Mouse (Mus musculus) CH12.LX (cell line): ENCODE measurements around the gene Dnal4. TPM values are rescaled to one million over a fixed set of nuclear protein-coding genes. Genes with fewer than 3 reads are reported as not detected.

Experiments used
- DNase-seq: peaks from one replicate; pipeline ENCODE4 v3.0.0-alpha.2; 2013; ENCODE audit errors: extremely low read depth
- H3K27ac ChIP-seq: 2 replicates; pipeline ENCODE4 v1.5.1; 2012; ENCODE audit warnings: low read depth, mild to moderate bottlenecking, control low read depth, moderate library complexity; ENCODE audit not compliant: insufficient read depth
- H3K27me3 ChIP-seq: replicated peaks from 2 replicates; pipeline ENCODE3; 2012; ENCODE audit warnings: inconsistent platforms
- H3K36me3 ChIP-seq, 2 experiments: replicated peaks in 1 of 2; 2 replicates each; pipeline versions ENCODE3 to v1.6.1; 2012; ENCODE audit warnings: inconsistent platforms in 1 of 2, low read length in 1 of 2, mild to moderate bottlenecking in 1 of 2, mixed read lengths in 1 of 2, moderate library complexity in 1 of 2; ENCODE audit not compliant: control insufficient read depth in 1 of 2, insufficient read depth in 1 of 2
- H3K4me1 ChIP-seq, 2 experiments: 2 replicates each; pipeline ENCODE4 v1.6.1; 2012; ENCODE audit warnings: inconsistent platforms in 1 of 2, moderate library complexity in 1 of 2; ENCODE audit not compliant: insufficient read depth in 2 of 2, control insufficient read depth in 1 of 2
- H3K4me2 ChIP-seq: 2 replicates; pipeline ENCODE4 v1.6.1; 2012; ENCODE audit warnings: low read depth, mild to moderate bottlenecking, control low read depth; ENCODE audit not compliant: poor library complexity, insufficient read depth, severe bottlenecking
- H3K4me3 ChIP-seq, 3 experiments: fragments of 150-350 bp in 1 of 3; sonication (generic) in 1 of 3; replicated peaks in 1 of 3; 2 replicates each; pipeline versions ENCODE3 to v1.5.1; 2011 to 2012; ENCODE audit warnings: low read depth in 2 of 3, low read length in 2 of 3, mild to moderate bottlenecking in 2 of 3, moderate library complexity in 2 of 3, control low read depth in 1 of 3, improper control_type of control experiment in 1 of 3, inconsistent platforms in 1 of 3, mixed read lengths in 1 of 3; ENCODE audit not compliant: poor library complexity in 1 of 3
- H3K79me2 ChIP-seq: replicated peaks from 2 replicates; pipeline ENCODE4 v1.6.1; 2012; ENCODE audit warnings: mild to moderate bottlenecking, moderate library complexity; ENCODE audit not compliant: control insufficient read depth, poor library complexity, insufficient read depth, severe bottlenecking; ENCODE audit errors: extremely low read depth
- H3K9ac ChIP-seq: 2 replicates; pipeline ENCODE4 v1.6.1; 2012; ENCODE audit warnings: low read depth, mild to moderate bottlenecking, control low read depth, moderate library complexity; ENCODE audit not compliant: insufficient read depth
- H3K9me3 ChIP-seq: replicated peaks from 2 replicates; pipeline ENCODE3; 2012; ENCODE audit warnings: low read length, inconsistent platforms, mixed read lengths
- CTCF ChIP-seq, 2 experiments: IDR thresholded peaks in 1 of 2; conservative IDR thresholded peaks in 1 of 2; 2 replicates each; pipeline ENCODE4 v1.5.1; 2011 to 2012; ENCODE audit warnings: low read depth in 2 of 2, low read length in 2 of 2, improper control_type of control experiment in 1 of 2, inconsistent platforms in 1 of 2, mild to moderate bottlenecking in 1 of 2, moderate library complexity in 1 of 2
- E2F4 ChIP-seq: IDR thresholded peaks from 2 replicates; pipeline ENCODE4 v1.6.1; 2011; ENCODE audit warnings: low read depth, low read length, improper control_type of control experiment; ENCODE audit not compliant: insufficient replicate concordance
- ELF1 ChIP-seq: IDR thresholded peaks from 2 replicates; pipeline ENCODE4 v1.6.1; 2014; ENCODE audit warnings: low read depth, mild to moderate bottlenecking, inconsistent platforms, low read length, improper control_type of control experiment
- EP300 ChIP-seq: IDR thresholded peaks from 2 replicates; pipeline ENCODE4 v1.6.1; 2011; ENCODE audit warnings: low read length, improper control_type of control experiment
- ETS1 ChIP-seq: conservative IDR thresholded peaks from 2 replicates; pipeline ENCODE4 v1.6.1; 2012; ENCODE audit warnings: low read depth, mild to moderate bottlenecking, inconsistent platforms, low read length, improper control_type of control experiment, moderate library complexity
- HCFC1 ChIP-seq: IDR thresholded peaks from 2 replicates; pipeline ENCODE4 v1.6.1; 2012; ENCODE audit warnings: low read depth, mild to moderate bottlenecking, inconsistent platforms, low read length, improper control_type of control experiment
- JUN ChIP-seq: IDR thresholded peaks from 2 replicates; pipeline ENCODE4 v1.6.1; 2011; ENCODE audit warnings: low read depth, mild to moderate bottlenecking, low read length, improper control_type of control experiment, moderate library complexity; ENCODE audit not compliant: insufficient read depth
- JUND ChIP-seq: conservative IDR thresholded peaks from 2 replicates; pipeline ENCODE4 v1.6.1; 2011; ENCODE audit warnings: low read depth, low read length, improper control_type of control experiment
- KAT2A ChIP-seq: IDR thresholded peaks from 2 replicates; pipeline ENCODE4 v1.6.1; 2012; ENCODE audit warnings: low read length, improper control_type of control experiment, inconsistent platforms; ENCODE audit not compliant: insufficient replicate concordance
- MAZ ChIP-seq: IDR thresholded peaks from 2 replicates; pipeline ENCODE4 v1.6.1; 2012; ENCODE audit warnings: low read depth, mild to moderate bottlenecking, inconsistent platforms, low read length, improper control_type of control experiment, moderate library complexity
- MEF2A ChIP-seq: IDR thresholded peaks from 2 replicates; pipeline ENCODE4 v1.6.1; 2014; ENCODE audit warnings: low read depth, mild to moderate bottlenecking, inconsistent platforms, low read length, improper control_type of control experiment, borderline replicate concordance
- MYC ChIP-seq: IDR thresholded peaks from 2 replicates; pipeline ENCODE4 v1.6.1; 2011; ENCODE audit warnings: low read depth, mild to moderate bottlenecking, improper control_type of control experiment, low read length
- NELFE ChIP-seq: IDR thresholded peaks from 2 replicates; pipeline ENCODE4 v1.6.1; 2011; ENCODE audit warnings: low read depth, low read length, improper control_type of control experiment
- NRF1 ChIP-seq: IDR thresholded peaks from 2 replicates; pipeline ENCODE4 v1.6.1; 2014; ENCODE audit warnings: low read depth, mild to moderate bottlenecking, inconsistent platforms, low read length, improper control_type of control experiment, moderate library complexity
- POLR2A ChIP-seq: IDR thresholded peaks from 2 replicates; pipeline ENCODE4 v1.6.1; 2011; ENCODE audit warnings: low read depth, mild to moderate bottlenecking, improper control_type of control experiment, low read length
- RAD21 ChIP-seq: IDR thresholded peaks from 2 replicates; pipeline ENCODE4 v1.6.1; 2011; ENCODE audit warnings: low read depth, mild to moderate bottlenecking, low read length, improper control_type of control experiment, moderate library complexity
- RCOR1 ChIP-seq: conservative IDR thresholded peaks from 2 replicates; pipeline ENCODE4 v1.6.1; 2012; ENCODE audit warnings: low read depth, mild to moderate bottlenecking, inconsistent platforms, low read length, improper control_type of control experiment
- SIN3A ChIP-seq: IDR thresholded peaks from 2 replicates; pipeline ENCODE4 v1.6.1; 2012; ENCODE audit warnings: low read length, improper control_type of control experiment, inconsistent platforms
- SMC3 ChIP-seq: IDR thresholded peaks from 2 replicates; pipeline ENCODE4 v1.6.1; 2011; ENCODE audit warnings: low read depth, low read length, improper control_type of control experiment
- TCF12 ChIP-seq: IDR thresholded peaks from 2 replicates; pipeline ENCODE4 v1.6.1; 2014; ENCODE audit warnings: low read depth, mild to moderate bottlenecking, inconsistent platforms, low read length, improper control_type of control experiment
- USF1 ChIP-seq: IDR thresholded peaks from 2 replicates; pipeline ENCODE4 v1.6.1; 2014; ENCODE audit warnings: low read depth, mild to moderate bottlenecking, inconsistent platforms, low read length, improper control_type of control experiment
- USF2 ChIP-seq: conservative IDR thresholded peaks from 2 replicates; pipeline ENCODE4 v1.6.1; 2011; ENCODE audit warnings: low read depth, low read length, improper control_type of control experiment
- ZMIZ1 ChIP-seq: IDR thresholded peaks from 2 replicates; pipeline ENCODE4 v1.6.1; 2012; ENCODE audit warnings: low read depth, mild to moderate bottlenecking, inconsistent platforms, low read length, improper control_type of control experiment
- ZNF384 ChIP-seq: IDR thresholded peaks from 2 replicates; pipeline ENCODE4 v1.6.1; 2012; ENCODE audit warnings: low read depth, low read length, improper control_type of control experiment, inconsistent platforms
- dilution Hi-C: fragments of 300-500 bp; cut with MboI; formaldehyde crosslinking; loops from 2 replicates; pipeline ENCODE4 v1.14.3; 2020; ENCODE audit warnings: low sequenced_read_pairs; ENCODE audit not compliant: extremely low pct_unique_long_range_greater_than_20kb, extremely low pct_ligation_motif_present
- in situ Hi-C: fragments of 300-500 bp; cut with MboI; formaldehyde crosslinking; loops from 3 replicates; pipeline ENCODE4 v1.14.3; 2019; ENCODE audit warnings: low sequenced_read_pairs, low pct_ligation_motif_present, low pct_unique_long_range_greater_than_20kb, mixed read lengths
- polyA plus RNA-seq: library from polyadenylated mRNA; unstranded; fragments of >175 nt; gene quantifications from 2 replicates; pipeline ENCODE4 v1.2.1, GENCODE M21; 2012; ENCODE audit warnings: low read depth; ENCODE audit not compliant: insufficient read length
- total RNA-seq, 2 experiments: library from RNA; depleted of rRNA; stranded (reverse); fragments of 300-350 nt in 1 of 2; fragments of >200 nt in 1 of 2; gene quantifications; 2 replicates each; pipeline ENCODE4 v1.2.3; 2012 to 2014

The Dnal4 gene
- total and polyA plus RNA-seq, 3 experiments, result 11.7 to 20.9 (median 18.5) TPM

DNA sequence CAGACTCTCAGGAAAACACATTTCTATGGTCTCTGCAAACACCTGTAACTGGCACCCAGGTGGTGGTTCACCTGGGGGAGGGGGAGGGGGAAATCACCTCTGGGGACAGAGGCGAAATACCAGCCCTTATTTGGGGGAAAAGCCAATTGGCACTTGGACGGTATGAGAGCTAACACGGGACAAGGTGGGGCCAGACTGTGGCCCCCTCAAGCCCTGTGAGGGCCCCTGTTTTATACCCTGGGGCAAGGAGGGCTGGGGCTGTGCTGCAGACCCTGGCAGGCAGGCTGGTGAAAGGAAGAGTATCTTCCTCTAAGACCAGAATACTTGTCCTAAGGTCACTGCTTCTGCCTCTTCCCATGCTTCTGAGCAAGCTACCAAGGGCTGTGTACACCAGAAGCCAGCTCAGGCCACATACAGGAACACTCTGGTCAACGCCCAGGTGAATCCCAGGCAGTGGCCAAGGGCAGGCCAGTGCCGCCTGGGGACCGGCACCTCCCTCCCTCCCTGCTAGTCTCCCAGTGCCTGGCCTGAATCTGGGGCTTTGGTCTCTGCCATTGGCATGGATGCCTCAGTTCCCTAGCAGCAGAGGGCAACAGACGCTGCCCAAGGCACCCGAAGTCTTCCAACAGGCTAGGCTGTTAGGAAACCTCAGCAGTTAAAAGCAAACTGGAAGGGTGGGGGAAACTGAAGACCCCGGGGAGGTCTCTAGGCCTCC is 48.7 kb upstream of the Dnal4 start:
- peaks cover 46 to 89% of the 10 kb centered on the region in 2 experiments for H3K36me3 ChIP-seq

DNA sequence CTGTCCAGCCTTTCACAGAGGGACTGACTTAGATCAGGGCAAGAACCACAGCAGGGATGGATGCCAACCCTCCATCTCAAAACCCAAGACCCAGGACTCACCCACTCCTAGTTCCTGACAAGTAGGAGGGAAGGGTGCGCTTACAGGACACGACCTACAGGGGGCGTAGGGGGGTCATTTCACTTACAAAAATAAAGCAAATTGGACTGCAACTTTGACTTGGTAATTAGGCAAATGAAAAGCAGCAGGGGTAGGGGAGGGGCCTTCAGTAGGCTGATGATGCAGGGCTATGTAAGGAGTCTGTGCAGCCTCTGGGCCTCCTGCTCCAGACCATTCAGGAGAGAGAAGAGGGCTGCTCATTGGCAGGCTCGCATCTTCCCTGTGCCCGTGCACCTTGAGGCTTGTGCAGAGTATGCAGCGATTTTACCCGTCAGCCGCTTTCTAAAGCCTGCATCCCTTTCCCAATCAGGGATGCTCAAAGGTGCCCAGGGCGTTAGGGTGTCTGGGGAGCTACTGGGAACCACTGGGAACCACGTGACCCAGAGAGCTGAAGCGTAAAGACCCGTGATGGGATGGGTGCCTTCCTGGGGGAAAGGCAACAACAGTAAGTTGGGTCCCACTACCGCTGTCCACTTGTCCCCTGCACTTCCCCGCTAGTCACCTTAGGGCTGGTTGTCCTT is 47.6 kb upstream of the Dnal4 start:
- Histone ChIP-seq H3K79me2 (no peaks in the 10 kb centered on the region), H3K27ac (no peak overlapping the region), H3K36me3 (peaks cover 44 to 80% of the 10 kb centered on the region in 2 experiments), H3K27me3 (no peaks in the 10 kb centered on the region), H3K9ac (no peak overlapping the region), H3K4me2 (no peak overlapping the region), H3K4me1 (peaks cover 0 to 31% of the 10 kb centered on the region in 2 experiments; a peak in 3 of 4 replicates), H3K9me3 (no peaks in the 10 kb centered on the region), H3K4me3 (no peak overlapping the region)
- dilution Hi-C loops, result no loop called here
- TF ChIP-seq RAD21 (peak; percentile 7), JUN (no peak), JUND (no peak), ZNF384 (no peak), HCFC1 (no peak), SMC3 (peak; percentile 35), POLR2A (no peak), CTCF (conservative IDR thresholded peaks at IDR 0.05 in 1 of 2, IDR thresholded peaks at IDR 0.05 in 1 of 2; ENCODE audit: low read depth in 2 of 2, low read length in 2 of 2) (peak; percentile 58 to 59)
- in situ Hi-C loops, result loop anchor here (5.0 kb wide), 1 partner anchor 53 kb away; no protein-coding TSS in a partner anchor
- DNase-seq, result peak; percentile 58

More for the DNA sequence above, 48.7 kb upstream of the Dnal4 start:
- dilution Hi-C loops, result no loop called here
- Histone ChIP-seq H3K9ac (no peak overlapping the region), H3K4me3 (no peak overlapping the region), H3K9me3 (no peaks in the 10 kb centered on the region), H3K4me1 (peaks cover 0 to 38% of the 10 kb centered on the region in 2 experiments; a peak in 3 of 4 replicates), H3K27me3 (no peaks in the 10 kb centered on the region), H3K79me2 (no peaks in the 10 kb centered on the region), H3K27ac (no peak overlapping the region), H3K4me2 (no peak overlapping the region)
- TF ChIP-seq KAT2A (no peak), MYC (no peak), E2F4 (no peak), MEF2A (no peak), ETS1 (no peak), NRF1 (no peak), ELF1 (no peak), USF2 (no peak), TCF12 (no peak), MAZ (no peak), NELFE (no peak), EP300 (no peak), RCOR1 (no peak), JUND (no peak), SIN3A (no peak), HCFC1 (no peak), ZMIZ1 (no peak), USF1 (no peak), POLR2A (no peak)
- DNase-seq, result no peak
- in situ Hi-C loops, result loop anchor here (5.0 kb wide), 1 partner anchor 54 kb away; no protein-coding TSS in a partner anchor
